Mouse (Mus musculus) myocyte (in vitro differentiated cells): ENCODE results near the gene Slc7a7. TPM values are rescaled to one million over a fixed set of nuclear protein-coding genes. Genes with fewer than 3 reads are reported as not detected.
A peak's percentile ranks its signal among the peaks of the same experiment; 100 is the strongest.

Experiments used
- H3K27me3 ChIP-seq: one replicate; pipeline ENCODE4 v1.6.1; 2011; ENCODE audit not compliant: control insufficient read depth, insufficient read depth, insufficient read length
- H3K36me3 ChIP-seq: one replicate; pipeline ENCODE4 v1.6.1; 2011; ENCODE audit not compliant: control insufficient read depth, insufficient read depth
- H3K4me2 ChIP-seq: one replicate; pipeline ENCODE4 v1.6.1; 2011; ENCODE audit warnings: low read depth, control low read depth
- H3K4me3 ChIP-seq: one replicate; pipeline ENCODE4 v1.5.1; 2011; ENCODE audit warnings: mild to moderate bottlenecking, control low read depth, moderate library complexity
- H3K79me2 ChIP-seq: one replicate; pipeline ENCODE4 v1.6.1; 2011; ENCODE audit not compliant: control insufficient read depth, insufficient read depth
- H3ac ChIP-seq: one replicate; pipeline ENCODE4 v1.6.1; 2011; ENCODE audit not compliant: control insufficient read depth, insufficient read length
- CEBPB ChIP-seq: IDR thresholded peaks from 2 replicates; pipeline ENCODE4 v1.6.1; 2011; ENCODE audit warnings: mild to moderate bottlenecking, moderate library complexity; ENCODE audit not compliant: poor library complexity, insufficient read depth, severe bottlenecking
- E2F4 ChIP-seq: IDR thresholded peaks from one replicate; pipeline ENCODE4 v1.6.1; 2011; ENCODE audit warnings: mild to moderate bottlenecking, control low read depth, moderate library complexity; ENCODE audit not compliant: insufficient read depth
- MAX ChIP-seq: IDR thresholded peaks from one replicate; pipeline ENCODE4 v1.6.1; 2011; ENCODE audit warnings: low read depth, mild to moderate bottlenecking, control low read depth
- MYOD1 ChIP-seq, 3 experiments: IDR thresholded peaks; one replicate each; pipeline ENCODE4 v1.6.1; 2011; ENCODE audit warnings: control low read depth in 2 of 3, low read depth in 2 of 3, mild to moderate bottlenecking in 2 of 3, moderate library complexity in 1 of 3; ENCODE audit not compliant: insufficient read length in 2 of 3, control insufficient read depth in 1 of 3
- MYOG ChIP-seq, 3 experiments: IDR thresholded peaks; one replicate each; pipeline ENCODE4 v1.6.1; 2011; ENCODE audit warnings: control low read depth in 2 of 3, low read depth in 2 of 3, mild to moderate bottlenecking in 2 of 3; ENCODE audit not compliant: insufficient read length in 2 of 3, control insufficient read depth in 1 of 3, insufficient read depth in 1 of 3
- POLR2A ChIP-seq: IDR thresholded peaks from one replicate; pipeline ENCODE4 v1.6.1; 2011; ENCODE audit warnings: low read depth, mild to moderate bottlenecking, control low read depth, moderate library complexity; ENCODE audit not compliant: insufficient read length
- POLR2AphosphoS2 ChIP-seq: IDR thresholded peaks from one replicate; pipeline ENCODE4 v1.6.1; 2011; ENCODE audit warnings: low read depth, control low read depth; ENCODE audit not compliant: insufficient read length
- REST ChIP-seq: IDR thresholded peaks from one replicate; pipeline ENCODE4 v1.6.1; 2011; ENCODE audit warnings: mild to moderate bottlenecking, control low read depth, moderate library complexity; ENCODE audit not compliant: insufficient read depth, insufficient read length
- SRF ChIP-seq: IDR thresholded peaks from one replicate; pipeline ENCODE4 v1.6.1; 2011; ENCODE audit warnings: low read depth; ENCODE audit not compliant: control insufficient read depth, insufficient read length
- TCF12 ChIP-seq: IDR thresholded peaks from one replicate; pipeline ENCODE4 v1.6.1; 2011; ENCODE audit warnings: mild to moderate bottlenecking, control low read depth; ENCODE audit not compliant: poor library complexity, insufficient read depth, severe bottlenecking
- TCF3 ChIP-seq: IDR thresholded peaks from one replicate; pipeline ENCODE4 v1.6.1; 2011; ENCODE audit warnings: low read depth, control low read depth; ENCODE audit not compliant: insufficient read length
- USF1 ChIP-seq: IDR thresholded peaks from one replicate; pipeline ENCODE4 v1.6.1; 2011; ENCODE audit warnings: low read depth, mild to moderate bottlenecking, control low read depth, moderate library complexity
- polyA plus RNA-seq: library from polyadenylated mRNA; unstranded; fragments of >200 nt; fragmentation: generic; extraction: Trizol; gene quantifications from one replicate; pipeline ENCODE4 v1.2.1, GENCODE M21; 2012; ENCODE audit warnings: missing spikeins

The Slc7a7 gene
- polyA plus RNA-seq, 1 experiment: 6.8 TPM

DNA sequence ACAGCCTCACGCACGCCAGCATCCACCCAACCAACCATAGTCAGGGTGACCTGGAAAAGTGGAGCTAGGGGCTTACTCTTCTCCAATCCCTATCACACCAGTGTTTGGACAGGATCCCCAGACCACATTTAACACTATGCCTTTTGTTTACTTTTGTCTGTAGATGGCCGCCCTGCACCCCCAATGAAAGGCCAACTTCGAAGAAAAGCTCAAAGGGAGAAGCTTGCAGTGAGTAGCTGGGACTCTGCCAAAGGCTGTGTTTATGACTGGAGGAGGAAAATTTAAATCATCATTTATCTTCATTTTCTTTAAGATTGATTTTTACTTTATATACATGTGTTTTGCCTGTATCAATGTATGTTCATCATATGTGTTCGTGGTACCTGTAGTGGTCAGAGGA, 10.8 kb upstream of the Slc7a7 start:
- H3K4me2 ChIP-seq: no peak overlapping the region
- no peaks in the 10 kb centered on the region for H3K27me3 ChIP-seq
- peaks cover 38% of the 10 kb centered on the region for H3K79me2 ChIP-seq
- TF ChIP-seq TCF12 (no peak), MAX (no peak), REST (no peak), POLR2A (no peak), POLR2AphosphoS2 (no peak)
- no peaks in the 10 kb centered on the region for H3K36me3 ChIP-seq
- no peak overlapping the region for H3ac ChIP-seq
- H3K4me3 ChIP-seq: no peak overlapping the region

DNA sequence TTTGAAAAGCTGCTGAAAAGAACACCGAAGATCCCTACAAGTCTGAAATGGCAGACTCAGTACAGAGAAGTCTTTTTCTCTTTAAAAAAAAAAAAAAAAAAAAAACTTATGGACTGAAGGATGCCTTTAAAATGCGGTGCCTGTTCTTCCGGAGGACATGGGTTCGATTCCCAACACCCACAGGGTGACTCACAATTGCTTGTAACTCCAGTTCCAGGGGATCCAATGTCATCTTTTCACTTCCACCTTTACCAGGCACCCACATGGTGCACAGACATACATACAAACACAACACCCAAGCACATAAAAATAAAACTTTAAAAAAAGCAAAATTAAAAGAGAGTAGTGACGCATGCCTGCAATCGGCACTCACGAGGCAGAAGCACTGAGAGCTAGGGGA, 10.1 kb upstream of the Slc7a7 start:
- no peak for TF ChIP-seq SRF
- no peak for TF ChIP-seq POLR2A
- TF ChIP-seq USF1: no peak
- no peak for TF ChIP-seq E2F4
- no peak for TF ChIP-seq MYOG (IDR thresholded peaks at IDR 0.05; ENCODE audit: control insufficient read depth in 1 of 3, insufficient read depth in 1 of 3, insufficient read length in 2 of 3, low read depth in 2 of 3)
- TF ChIP-seq TCF12: no peak
- no peak for TF ChIP-seq MAX
- TF ChIP-seq CEBPB: no peak
- Histone ChIP-seq H3K4me3 (peak overlapping the region; percentile 94), H3ac (peak overlapping the region; percentile 75), H3K4me2 (peak overlapping the region; percentile 83), H3K27me3 (no peaks in the 10 kb centered on the region), H3K79me2 (peaks cover 33% of the 10 kb centered on the region), H3K36me3 (no peaks in the 10 kb centered on the region)

DNA sequence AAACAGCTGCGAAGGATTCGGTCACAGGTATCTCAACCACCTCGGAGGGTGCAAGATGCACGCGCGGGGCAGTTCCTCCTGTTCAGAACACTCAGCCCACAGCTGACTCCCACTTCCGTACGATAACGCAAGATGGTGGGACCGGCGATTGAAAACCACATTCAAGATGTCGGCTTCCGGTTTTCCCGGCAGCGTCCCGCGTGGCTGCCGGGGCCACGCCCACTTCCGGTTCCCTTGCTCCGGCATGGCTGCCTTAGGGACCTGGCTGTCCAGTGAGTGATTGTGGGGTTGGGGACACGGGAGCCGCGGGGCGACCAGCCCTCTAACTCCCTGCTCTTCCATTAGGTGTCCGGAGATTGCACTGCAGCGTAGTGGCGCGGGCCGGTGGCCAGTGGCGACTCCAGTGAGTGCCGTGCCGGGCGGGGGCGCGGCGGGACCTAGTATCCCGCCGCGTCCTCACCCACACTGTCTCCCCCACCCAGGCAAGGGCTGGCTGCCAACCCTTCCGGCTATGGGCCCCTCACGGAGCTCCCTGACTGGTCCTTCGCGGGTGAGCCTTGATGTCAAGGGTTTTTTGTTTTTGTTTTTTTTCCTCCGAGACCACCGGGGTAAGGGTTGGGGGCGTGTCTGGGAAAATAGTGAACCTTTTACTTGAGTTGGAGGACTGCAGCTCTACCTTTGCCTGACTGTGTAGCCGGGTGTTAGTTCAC, 9.3 kb upstream of the Slc7a7 start, which contains the start of gene Mrpl52:
Gene Mrpl52, plus strand, starts transcription at position 221 of the 710 bp plus-strand sequence.
- H3K4me2 ChIP-seq: peak within 1 kb of the TSS; percentile 83
- TF ChIP-seq E2F4 (no peak), POLR2AphosphoS2 (peak; percentile 86), MYOD1 (IDR thresholded peaks at IDR 0.05; ENCODE audit: control insufficient read depth in 1 of 3, insufficient read length in 2 of 3, low read depth in 2 of 3) (peak in 2 of 3 experiments; percentile 51 to 58), MYOG (IDR thresholded peaks at IDR 0.05; ENCODE audit: control insufficient read depth in 1 of 3, insufficient read depth in 1 of 3, insufficient read length in 2 of 3, low read depth in 2 of 3) (peak in 2 of 3 experiments; percentile 23 to 50), POLR2A (peak; percentile 94), REST (no peak), TCF3 (no peak), USF1 (no peak), MAX (no peak)
- H3K27me3 ChIP-seq: no peaks in the 10 kb centered on the region
- H3K36me3 ChIP-seq: no peaks in the 10 kb centered on the region
- peak within 1 kb of the TSS; percentile 94 for H3K4me3 ChIP-seq
- H3ac ChIP-seq: peak within 1 kb of the TSS; percentile 75
- peaks cover 24% of the 10 kb centered on the region for H3K79me2 ChIP-seq

DNA sequence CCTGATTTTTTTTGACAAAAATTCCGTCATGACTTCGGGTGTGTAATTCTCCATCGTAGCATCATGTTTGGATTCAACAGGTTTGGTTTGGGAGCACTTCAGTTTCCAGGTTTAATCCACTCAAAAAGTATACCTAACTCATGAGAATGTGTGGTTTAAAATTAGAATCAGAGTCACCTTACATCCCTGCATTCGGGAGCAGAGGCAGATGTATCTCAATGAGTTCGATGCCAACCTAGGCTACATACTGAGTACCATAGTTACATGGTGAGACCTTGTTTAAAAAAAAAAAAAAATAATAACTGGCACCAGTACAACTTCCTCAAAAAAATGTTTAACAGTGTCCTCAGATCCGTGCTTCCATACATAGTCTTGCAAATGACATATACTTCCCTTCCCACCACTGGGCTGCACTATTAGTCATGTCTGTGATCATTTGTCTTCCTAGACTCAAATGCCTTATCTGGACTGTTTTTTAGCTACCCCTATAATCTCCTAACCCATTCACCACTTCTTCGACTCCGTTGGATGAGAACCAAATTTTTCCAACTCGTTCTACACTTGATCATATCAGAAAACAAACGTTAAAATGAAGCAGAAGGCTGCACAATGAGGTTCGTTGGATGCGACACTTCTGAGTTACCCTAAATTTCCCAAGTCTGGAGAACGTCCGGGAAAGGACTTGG, 8.6 kb upstream of the Slc7a7 start:
- peak overlapping the region; percentile 75 for H3ac ChIP-seq
- TF ChIP-seq POLR2A (no peak), MYOD1 (IDR thresholded peaks at IDR 0.05; ENCODE audit: control insufficient read depth in 1 of 3, insufficient read length in 2 of 3, low read depth in 2 of 3) (no peak), TCF12 (no peak), MAX (no peak), CEBPB (no peak), TCF3 (no peak), REST (no peak), SRF (no peak), E2F4 (no peak), USF1 (no peak), POLR2AphosphoS2 (no peak)
- H3K4me2 ChIP-seq: peak overlapping the region; percentile 71
- no peaks in the 10 kb centered on the region for H3K27me3 ChIP-seq
- H3K4me3 ChIP-seq: peak overlapping the region; percentile 94
- H3K79me2 ChIP-seq: peaks cover 21% of the 10 kb centered on the region
- no peaks in the 10 kb centered on the region for H3K36me3 ChIP-seq

DNA sequence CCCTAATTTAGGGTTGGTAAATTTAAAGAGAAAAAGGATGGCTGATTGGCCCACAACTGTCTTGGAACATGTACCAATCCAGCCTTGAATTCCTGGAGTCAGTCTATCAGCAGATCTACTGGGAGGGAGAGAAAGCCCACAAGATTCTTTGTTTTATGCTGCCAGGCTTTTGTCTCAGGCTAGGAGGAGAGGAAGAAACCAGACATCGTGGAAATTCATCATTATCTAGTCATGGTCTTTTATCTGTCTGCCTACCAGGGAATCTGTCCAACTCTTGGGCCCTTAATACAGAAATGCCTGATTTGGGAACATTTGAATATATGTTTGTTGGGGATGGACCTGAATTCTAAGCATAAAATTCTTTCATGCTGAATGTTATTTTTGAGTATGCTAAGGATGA, 8.0 kb upstream of the Slc7a7 start:
- Histone ChIP-seq H3ac (no peak overlapping the region), H3K36me3 (no peaks in the 10 kb centered on the region), H3K4me2 (peak overlapping the region; percentile 71), H3K79me2 (peaks cover 16% of the 10 kb centered on the region), H3K27me3 (no peaks in the 10 kb centered on the region), H3K4me3 (peak overlapping the region; percentile 94)
- TF ChIP-seq SRF: no peak
- no peak for TF ChIP-seq E2F4
- TF ChIP-seq USF1: no peak
- no peak for TF ChIP-seq TCF3
- no peak for TF ChIP-seq POLR2A
- TF ChIP-seq TCF12: no peak
- no peak for TF ChIP-seq CEBPB
- TF ChIP-seq MYOD1 (IDR thresholded peaks at IDR 0.05; ENCODE audit: control insufficient read depth in 1 of 3, insufficient read length in 2 of 3, low read depth in 2 of 3): no peak
- no peak for TF ChIP-seq MAX
- TF ChIP-seq POLR2AphosphoS2: no peak
